Mouse (Mus musculus): Measurements from ENCODE around the gene Alkbh4.
A peak's percentile ranks its signal among the peaks of the same experiment; 100 is the strongest.
"Not testable (repeated sequence)": the region's sequence is repeated elsewhere in the genome, so short reads cannot be mapped to it uniquely, and the experiment has no call there.

Gene Alkbh4

DNA sequence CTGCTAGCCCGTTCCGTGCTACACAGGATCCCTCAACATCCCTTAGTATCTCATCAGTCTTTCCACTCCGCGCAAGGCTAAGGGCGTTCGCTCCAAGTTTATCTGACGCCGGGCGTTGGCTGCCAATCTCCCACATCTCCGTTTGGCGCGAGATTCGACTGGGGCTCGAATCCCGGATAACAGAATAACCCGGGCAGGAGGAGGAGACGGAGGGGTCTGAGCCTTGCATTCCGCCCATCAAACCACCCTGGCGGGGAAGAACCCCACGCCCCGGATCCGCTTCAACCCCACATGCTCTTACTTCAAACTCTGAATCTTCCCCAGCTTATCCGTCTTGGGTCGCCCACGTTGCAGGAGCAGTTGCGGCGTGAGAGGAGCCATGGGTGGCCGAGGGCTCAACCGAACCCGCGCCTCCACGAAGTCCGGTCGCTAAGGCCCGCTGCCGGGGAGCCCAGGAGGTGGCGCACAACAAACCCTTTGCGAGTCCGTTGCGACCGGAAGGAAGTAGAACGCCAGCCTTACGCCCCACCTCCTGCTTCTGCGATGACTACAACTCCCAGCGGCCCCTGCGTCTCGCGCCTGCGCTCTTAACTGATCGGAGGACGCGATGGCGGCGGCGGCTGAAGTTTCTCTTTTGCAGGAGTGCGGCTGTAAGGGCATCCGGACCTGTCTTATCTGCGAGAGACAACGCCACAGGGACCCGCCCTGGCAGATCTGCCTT lies at the start of gene Alkbh4, which contains the start of gene Lrwd1:
Gene Alkbh4 (plus strand): TSS at position 576 of the 721 bp plus-strand sequence.
Gene Lrwd1 (minus strand): TSS at position 504 of the 721 bp plus-strand sequence.
- peak; percentile 93 for DNase-seq

DNA sequence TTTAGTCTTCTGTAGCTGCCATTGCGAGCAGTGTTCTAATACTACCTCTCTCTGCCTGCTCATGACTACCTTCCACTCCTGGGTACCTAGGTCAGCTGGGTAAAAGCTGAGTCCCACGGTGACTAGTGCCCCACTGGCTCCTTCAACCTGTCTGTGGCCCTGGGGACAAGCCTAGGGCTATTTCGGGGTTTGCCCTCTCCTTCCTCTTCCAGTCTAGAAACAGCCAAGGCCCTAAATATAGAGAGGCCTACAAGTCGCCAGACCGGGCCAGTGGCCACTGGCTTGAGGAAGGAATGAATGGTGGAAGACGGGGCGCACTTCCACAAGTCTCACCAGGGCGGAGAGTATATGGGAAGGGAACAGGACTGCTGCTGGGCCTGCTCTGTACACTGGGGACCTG lies 49.7 kb upstream of the Alkbh4 start:
- no peak for DNase-seq

DNA sequence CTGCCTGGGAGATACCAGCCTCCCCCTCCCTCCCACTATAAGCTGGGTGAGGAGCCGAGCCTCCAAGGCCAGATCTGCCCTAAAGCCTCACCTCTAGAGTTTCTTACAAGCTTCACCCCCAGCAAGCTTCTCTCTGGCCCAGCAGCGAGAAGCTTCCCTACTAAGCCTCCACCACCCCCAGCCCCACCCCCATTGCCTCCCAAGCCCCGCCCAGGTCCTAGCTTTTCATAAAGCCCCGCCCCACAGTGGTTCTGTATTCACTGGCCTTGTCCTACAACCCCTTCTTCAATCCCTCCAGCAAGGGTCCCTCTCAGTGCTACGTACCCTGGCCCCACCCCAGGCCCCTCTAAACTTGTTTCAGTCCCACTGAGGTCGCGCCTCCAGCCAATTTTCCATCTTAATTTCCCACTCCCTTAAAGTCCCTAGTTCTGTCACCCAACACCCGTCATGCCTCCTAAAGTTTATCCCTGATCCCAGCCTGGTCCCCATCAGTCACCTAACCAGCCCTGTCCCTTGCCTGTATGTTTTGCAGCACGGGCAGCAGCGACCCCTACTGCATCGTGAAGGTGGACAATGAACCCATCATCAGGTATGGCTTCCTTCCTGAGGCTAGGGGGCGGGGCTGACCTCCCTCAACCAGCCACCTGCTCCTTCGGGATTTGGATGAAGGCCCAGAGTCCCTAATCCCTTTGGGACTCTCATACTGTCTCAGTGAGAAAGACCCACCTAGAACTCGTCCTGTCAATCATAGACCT lies 46.9 kb upstream of the Alkbh4 start:
- DNase-seq = no peak

DNA sequence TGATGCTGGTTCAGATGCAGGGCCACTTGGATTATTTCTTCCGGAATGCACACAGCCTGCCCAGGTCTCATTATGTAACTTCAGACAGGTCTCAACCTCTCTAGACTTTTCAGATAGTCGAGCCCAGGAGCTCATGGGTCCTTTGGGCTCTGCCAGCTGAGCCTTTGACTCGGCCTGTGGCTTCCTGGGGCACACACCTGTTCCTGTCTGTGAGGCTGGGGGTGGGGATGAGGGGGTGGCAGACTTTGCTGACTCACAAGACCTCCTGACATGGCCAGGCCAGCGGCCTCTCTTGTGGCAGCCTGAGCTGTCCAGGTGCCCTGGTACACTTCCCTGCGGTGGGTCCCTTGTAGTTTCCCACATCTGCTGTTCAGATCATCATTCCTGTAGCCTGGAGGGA lies 44.0 kb upstream of the Alkbh4 start:
- DNase-seq = no peak

DNA sequence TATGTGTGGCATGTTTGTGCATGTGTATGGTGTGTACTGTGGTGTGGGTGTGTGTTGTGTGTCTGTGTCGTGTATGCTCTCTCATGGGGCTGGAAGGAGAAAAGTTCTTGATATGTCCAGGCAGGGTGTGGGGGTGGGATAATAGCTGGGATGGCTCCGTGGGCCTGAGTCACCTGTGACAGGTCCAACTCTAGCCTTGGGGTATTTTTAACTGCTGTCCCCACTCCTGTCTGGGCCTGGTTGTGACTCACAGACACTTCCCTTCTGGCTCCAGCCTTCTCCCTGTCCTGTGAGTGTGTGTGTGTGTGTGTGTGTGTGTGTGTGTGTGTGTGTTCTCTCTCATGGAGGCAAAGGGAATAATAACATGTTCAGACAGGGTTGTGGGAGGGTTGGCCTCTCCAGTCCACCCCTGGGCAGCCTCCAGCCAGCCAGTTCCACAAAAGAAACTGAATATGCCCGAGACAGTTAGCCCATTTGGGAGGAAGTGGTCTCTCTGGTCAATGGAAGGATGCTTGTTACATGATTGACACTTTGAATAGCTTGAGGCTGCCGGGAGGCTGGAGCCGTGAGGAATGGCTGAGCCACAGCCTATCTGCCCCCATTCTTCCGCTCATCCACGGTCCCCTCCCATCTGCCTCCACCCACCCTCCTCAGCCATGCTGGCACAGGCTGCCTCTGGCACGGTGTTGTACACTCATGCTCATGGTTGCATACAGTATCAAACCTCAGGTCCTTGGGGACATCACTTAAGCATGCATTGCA lies 41.5 kb upstream of the Alkbh4 start:
- no peak for DNase-seq

DNA sequence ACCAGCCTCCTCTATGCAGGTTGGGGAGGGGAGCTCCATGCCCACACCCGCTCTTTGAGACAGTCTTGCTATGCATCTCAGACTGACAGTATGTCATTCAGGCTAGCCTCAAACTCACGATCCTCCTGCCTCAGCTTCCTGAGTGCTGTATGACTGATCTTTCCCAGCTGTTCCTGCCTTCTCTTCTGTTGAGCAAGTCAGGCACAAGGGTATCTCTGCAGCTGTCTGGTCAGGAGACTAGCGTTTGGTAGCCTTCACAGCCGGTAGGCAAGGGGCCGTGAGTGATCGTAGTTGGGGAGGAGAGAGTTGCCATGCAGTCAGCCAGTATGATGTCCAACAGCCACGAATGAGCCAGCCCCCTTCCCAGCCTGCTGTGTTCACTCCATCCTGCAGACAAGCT lies 40.9 kb upstream of the Alkbh4 start:
- DNase-seq = no peak

DNA sequence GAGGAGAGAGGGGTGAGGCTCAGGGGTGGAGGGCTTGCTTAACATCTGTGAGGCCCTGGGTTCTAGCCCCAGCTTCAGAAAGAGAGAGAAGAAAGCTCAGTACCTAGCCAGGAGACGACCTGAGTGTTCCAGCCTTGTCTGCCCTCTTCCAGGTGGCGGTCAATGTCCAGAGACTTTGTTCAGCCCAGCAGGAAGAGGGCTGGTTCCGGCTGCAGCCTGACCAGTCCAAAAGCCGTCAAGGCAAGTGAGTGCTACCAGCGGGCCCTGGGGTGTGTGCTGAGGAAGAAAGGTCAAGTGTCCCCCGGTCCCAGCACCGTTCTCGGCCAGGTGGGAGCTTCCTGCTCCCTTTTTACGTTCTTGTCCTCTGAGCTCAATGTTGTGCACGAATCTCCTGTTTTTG lies 37.4 kb upstream of the Alkbh4 start:
- no peak for DNase-seq

DNA sequence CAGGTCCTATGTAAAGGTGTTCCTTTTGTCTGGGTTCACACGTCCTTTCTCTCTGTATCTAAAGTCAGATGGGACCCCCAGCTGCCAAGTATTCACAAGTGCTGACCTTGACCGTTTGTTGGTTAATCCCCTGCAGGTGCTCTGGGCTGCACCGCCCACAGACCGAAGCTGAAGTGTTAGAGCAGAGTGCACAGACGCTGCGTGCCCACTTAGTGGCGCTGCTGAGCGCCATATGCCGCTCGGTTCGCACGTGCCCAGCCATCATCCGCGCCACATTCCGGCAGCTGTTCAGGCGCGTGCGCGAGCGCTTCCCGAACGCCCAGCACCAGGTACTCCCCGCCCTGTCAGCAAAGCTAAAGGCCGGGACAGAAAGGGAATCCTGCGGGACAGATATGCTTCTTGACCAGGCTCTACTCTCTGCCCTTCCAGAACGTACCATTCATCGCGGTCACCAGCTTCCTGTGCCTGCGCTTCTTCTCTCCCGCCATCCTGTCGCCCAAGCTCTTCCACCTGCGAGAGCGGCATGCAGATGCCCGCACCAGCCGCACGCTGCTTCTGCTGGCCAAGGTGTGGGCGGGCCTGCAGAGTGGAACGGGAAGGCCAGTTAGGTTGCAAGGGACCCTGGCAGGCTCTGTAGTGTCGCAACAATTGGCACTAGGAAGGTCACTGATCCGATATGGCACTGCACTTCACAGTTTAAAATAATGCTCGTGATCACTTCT lies 33.7 kb upstream of the Alkbh4 start:
- peak; percentile 69 for DNase-seq

DNA sequence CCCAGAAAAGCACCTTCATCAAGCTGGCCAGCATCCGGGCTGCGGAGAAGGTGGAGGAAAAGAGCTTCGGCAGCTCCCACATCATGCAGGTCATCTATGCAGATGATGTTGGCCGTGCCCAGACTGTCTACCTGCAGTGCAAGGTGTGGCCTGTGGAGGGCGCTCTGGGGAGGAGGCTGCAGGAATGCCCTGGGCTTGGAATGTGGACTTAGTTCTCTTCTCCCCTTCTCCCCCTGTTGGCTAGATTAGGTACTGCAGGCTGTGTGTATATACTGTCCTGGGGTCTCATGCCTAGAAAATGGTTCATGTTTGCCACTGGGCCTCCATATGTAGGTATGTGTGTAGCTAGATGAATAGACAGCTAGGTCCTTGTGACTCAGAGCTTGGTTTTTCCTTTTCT lies 31.4 kb upstream of the Alkbh4 start:
- DNase-seq = no peak

DNA sequence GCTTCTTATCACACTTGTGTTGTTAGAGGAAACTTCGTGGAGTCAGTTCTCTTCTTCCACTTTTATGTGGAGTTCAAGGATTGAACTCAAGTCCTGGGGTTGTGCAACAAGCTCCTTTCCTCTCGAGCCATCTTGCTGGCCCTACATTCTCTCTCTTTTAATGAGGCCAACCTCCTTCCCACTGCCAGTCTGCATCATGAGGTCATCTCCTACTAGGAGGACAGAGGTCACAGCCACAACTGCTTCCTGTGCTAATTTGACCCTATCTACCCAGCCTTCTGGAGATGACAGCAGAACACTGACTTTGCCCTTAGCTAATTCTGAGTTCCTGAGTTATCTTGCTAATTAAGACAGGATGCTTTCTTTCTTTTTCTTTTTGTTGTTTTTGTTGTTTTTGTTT lies 27.5 kb upstream of the Alkbh4 start:
- no peak for DNase-seq

DNA sequence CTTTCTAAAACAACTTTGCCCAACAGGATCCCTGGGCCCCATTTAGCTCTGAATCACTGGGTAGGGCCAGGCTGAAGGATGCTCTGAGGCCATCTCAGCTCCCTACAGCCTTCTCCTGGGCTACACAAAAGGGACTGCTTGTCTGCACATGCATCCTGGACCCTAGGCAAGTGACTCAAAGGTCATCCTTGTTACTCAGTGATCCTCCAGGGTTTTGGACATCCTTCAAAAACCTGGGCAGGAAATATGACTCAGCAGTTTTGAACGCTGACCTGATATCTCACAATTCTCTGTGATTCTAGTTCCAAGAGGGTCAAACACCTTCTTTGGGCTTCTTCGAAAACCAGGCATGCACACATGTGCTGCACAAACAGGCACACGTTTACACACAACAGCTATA lies 26.9 kb upstream of the Alkbh4 start:
- DNase-seq = no peak

DNA sequence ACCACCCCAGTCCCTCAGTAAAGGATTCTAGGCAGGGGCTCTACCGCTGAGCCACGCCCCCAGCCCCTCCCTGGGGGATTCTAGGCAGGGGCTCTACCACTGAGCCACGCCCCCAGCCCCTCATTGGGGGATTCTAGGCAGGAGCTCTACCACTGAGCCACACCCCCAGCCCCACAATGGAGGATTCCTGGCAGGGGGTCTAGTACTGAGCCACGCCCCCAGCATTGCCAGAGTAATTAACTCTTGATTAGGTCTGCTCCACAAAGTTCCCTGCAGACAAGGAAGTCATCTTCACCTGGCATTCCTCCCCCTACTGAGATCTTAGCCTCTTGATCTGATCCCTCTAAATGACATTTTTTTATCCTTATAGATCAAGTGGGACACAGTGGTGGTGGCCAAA lies 22.4 kb upstream of the Alkbh4 start:
- not testable (repeated sequence) for DNase-seq

DNA sequence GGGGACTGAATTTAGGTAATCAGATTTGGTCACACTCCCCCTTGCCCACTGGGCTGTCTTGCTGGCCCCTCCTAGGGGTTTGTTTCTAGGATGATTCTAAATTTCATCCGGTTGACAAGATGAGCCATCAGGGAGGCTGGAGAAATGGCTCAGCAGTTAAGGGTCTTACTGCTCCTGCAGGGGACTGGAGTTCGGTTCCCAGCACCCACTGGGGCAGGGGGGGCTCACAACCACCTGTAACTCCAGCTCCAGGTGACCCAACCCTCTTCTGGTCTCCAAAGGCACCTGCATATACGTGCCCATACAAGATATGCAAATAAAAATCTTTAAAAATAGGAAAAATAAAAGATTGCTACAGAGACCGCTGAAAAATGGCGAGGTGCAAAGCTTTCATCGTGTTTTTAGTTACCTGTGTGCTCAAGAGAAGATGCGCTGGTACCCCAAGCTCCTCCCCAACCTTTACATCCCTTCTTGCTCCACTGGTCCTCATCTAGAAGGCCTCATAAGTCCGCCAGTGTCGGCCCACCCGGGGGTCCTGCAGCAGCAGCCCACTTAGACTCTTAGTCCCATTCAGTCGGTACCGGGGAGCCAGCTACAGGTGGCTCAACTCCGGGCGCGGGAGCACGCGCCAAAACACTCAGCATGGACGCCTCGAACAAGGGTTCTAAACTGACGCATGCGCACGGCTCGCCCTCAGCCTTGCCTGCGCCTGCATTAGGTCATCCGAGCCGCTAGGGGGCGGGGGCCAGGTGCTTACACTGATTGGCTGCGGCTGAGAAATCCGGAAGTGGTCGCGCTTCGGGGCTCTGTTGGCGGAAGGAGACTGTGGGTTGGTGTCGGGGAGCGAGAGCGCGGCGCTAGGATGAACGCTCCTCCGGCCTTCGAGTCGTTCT lies 19.8 kb upstream of the Alkbh4 start, which contains the start of gene Polr2j:
Gene Polr2j (plus strand): TSS at position 741 of the 893 bp plus-strand sequence.
- DNase-seq = peak; percentile 98

DNA sequence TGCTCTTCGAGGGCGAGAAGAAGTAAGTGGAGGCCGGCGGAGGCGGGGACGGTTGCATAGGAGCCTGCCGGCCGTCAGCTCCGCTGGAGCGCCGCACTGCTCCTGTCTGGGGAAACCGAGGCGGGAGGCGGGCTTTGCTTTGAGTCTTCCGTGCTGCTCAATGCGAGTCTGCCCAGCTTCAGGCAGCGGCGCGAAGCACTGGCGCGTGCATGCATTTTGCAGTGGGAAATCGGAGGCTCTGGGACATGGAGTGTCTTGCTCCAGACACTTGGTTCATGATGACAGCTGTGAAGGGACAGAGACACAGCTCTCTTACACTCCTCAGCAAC lies 19.2 kb upstream of the Alkbh4 start:
- no peak for DNase-seq

DNA sequence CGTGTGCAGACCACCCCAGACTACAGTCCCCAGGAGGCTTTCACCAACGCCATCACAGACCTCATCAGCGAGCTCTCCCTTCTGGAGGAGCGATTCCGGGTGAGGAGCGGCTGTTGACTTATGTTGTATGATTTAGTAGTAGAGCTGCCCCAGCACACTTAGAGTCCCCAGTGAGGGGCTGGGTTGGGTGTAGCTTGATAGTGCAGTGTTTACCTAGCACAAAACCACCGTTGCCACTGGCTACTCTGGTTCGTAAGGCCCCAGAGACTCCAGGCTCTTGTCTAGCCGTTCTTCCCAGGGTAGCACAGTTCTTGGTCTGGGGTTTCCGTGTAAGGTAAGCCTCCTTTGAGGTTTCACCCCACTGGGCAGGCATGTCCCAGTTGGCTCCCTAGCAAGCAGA lies 13.8 kb upstream of the Alkbh4 start:
- no peak for DNase-seq

DNA sequence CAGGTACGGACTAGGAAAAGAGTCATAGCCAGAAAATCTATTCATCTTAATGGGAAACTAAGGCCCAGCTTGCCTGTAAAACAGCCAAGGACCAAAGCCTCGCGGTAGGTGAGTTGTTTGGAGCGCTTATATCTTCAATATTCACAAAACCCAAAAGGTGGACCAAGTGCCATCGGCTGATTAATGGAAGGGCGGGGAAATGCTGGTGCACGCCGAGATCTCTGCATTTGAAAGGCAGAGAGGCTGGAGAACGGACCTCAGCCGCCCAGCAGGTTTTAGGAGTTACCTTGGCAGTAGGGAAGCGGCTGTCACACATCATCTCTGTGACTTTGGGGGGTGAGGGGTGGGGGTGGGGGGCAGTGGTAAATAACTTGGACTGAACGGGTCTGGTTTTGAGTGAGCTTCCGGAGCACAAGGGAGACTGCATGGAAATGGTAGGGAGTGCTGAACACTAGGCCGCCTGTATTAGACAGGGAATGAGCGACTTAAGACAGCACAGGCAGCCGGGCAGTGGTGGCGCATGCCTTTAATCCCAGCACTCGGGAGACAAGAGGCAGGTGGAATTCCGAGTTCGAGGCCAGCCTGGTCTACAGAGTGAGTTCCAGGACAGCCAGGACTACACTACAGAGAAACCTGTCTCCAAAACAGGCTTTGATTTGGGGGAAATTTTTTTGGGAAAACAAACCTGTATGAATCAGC lies 495 bp downstream of the Alkbh4 start:
- no peak for DNase-seq

DNA sequence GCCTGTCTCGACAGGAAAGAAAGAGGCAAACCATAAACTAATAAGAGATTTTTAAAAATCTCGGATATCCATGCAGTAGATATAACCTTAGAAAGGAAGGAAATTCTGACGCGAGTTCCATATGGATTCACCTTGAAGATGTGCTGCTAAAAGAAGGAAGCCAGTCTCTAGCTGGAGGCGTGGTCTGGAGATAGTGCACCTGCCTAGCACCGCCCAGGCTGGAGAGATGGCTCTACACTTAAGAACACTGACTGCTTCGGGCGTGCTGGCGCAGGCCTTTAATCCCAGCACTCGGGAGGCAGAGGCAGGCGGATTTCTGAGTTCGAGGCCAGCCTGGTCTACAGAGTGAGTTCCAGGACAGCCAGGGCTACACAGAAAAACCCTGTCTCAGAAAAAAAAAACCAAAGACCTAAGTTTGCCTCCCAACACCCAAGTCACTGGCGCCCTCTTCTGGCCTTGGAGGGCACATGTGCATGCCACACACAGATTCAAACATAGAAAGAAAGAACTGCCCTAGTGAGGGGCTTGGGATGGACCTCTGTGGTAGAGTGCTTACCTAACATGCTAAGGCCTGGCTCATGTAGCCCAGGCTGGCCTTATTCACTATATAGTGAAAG lies 1.8 kb downstream of the Alkbh4 start:
- peak; percentile 44 for DNase-seq

DNA sequence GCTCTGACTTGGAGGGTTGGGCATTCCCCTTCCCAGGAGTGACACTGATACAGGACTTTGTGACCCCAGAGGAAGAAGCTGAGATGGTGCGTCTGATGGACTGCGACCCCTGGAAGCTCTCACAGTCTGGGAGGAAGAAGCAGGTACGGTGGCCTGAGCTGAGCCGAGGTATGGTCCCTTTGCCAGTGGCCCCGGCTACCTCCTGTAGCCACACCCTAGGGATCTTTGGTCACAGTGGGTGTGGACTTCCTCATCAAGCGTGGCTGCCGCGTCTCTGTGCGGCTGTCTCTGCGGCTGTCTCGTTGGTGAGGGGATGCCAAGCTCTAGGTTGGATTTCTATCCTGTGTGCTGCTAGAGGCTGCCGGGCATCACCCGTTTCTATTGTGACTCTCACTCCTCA lies 3.4 kb downstream of the Alkbh4 start:
- DNase-seq = no peak

DNA sequence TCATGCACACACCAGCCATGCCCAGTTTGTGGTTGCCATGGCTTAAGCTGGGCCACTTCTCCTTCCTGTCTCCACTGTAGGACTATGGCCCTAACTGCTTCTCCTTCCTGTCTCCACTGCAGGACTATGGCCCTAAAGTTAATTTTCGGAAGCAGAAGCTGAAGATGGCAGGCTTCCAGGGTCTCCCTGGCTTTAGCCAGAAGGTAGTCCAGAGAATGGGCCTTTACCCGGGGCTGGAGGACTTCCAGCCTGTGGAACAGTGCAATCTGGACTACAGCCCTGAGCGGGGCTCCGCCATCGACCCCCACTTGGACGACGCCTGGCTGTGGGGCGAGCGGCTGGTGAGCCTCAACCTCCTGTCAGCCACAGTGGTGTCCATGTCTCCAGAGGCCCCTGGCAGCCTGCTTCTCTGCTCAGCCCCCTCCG lies 4.1 kb downstream of the Alkbh4 start:
- DNase-seq = no peak

DNA sequence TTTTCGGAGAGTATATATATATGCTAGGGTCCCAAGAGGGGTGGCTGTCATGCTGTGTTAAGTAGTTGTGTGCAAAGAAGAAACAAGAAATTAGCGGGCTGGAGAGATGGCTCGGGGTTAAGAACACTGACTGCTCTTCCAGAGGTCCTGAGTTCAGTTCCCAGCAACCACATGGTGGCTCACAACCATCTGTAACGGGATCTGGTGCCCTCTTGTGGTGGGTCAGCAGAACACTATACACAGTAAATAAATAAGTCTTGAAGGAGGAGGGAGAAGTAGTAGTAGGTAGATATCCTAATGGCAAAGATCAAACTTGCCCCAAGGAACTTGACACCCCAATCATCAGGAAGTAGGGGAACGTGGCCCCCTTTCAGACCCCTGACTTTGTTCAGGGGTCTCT lies 6.8 kb downstream of the Alkbh4 start:
- no peak for DNase-seq

Measured in cerebellum, adult 8-10 months (tissue).